Mouse (Mus musculus): ENCODE measurements around the gene Prnp. TPM values are rescaled to one million over a fixed set of nuclear protein-coding genes. Genes with fewer than 3 reads are reported as not detected.

Prnp gene
- polyA plus RNA-seq (2017; shearing (Covaris generic)), result 2.3 TPM

DNA sequence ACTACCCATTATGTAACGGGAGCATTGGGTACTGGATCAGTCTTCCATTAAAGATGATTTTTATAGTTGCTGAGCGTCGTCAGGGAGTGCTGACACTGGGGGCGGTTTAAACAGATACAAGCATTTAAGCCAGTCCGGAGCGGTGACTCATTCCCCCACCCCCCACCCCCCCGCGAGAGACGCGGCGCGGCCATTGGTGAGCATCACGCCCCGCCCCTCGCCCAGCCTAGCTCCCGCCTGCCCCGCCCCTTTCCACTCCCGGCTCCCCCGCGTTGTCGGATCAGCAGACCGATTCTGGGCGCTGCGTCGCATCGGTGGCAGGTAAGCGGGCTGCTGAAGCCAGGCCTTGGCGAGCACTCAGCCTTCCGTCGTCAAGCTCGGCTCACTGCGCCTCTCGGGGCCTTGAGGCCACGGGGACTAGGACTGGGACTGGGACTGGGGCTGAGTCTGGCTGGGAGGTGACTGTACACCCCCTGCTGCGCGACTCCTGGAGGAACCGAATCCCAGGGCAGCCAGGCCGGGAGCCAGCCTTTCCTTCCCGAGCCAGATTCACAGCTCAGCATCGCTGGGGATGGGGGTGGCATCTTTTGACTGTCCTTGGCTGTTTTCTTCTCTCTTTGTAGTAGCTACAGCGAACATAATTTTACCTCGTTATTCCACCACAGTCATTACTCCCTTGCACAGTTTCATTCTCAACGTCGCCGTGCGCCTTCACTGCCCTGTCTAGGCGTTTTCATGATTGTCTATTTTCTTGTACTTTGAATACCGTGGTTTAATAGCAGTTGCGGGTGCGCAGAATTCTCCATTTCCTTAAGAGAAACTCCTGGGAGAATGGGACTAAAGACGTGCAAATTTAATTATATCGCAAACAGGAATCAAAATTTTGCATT is at the start of gene Prnp, which contains the start of gene Prn:
TSS of gene Prnp (plus strand) at position 246 of the 890 bp plus-strand sequence.
TSS of gene Prn (plus strand) at position 275 of the 890 bp plus-strand sequence.

DNA sequence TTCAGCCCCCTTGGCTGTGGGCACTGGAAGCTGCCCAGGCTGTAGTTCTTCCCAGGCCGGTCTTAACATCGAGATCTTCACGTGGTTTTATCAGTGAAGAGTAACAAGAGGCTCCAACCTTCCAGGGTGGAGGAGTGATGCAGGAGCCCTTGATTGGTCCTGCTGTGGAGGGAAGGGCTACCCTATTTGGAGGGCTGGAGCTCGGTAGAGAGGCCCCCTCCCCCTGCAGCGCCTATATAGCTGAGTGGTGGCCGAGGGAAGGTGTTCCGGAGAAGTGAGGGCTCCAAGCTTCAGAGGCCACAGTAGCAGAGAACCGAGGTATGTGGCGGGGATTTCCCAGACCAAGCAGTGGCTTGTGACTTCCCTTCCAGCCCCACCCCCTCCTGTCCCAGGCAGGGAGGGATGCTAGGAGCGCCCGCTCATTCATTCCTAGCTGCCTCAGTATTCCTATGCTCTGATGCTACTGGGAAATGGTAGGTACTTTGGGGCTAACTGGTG is 40.9 kb downstream of the Prnp start, which contains the start of gene Prnd:
TSS of gene Prnd (plus strand) at position 264 of the 498 bp plus-strand sequence.

Other genes with a start within 250 kb of the Prnp start
- gene Erv3, start 50.2 kb upstream of the Prnp start, polyA plus RNA-seq (2017; shearing (Covaris generic)), result not detected
- not detected for gene Prn, start within 50 bp of the Prnp start, polyA plus RNA-seq (2017; shearing (Covaris generic))
- gene Prnd, start 40.9 kb downstream of the Prnp start, polyA plus RNA-seq (2017; shearing (Covaris generic)), result not detected
- gene Rassf2, start 120.3 kb downstream of the Prnp start, polyA plus RNA-seq (2017; shearing (Covaris generic)), result 88.1 TPM
- 35.4 TPM for gene Slc23a2, start 235.2 kb downstream of the Prnp start, polyA plus RNA-seq (2017; shearing (Covaris generic))

All from naive thymus-derived CD4-positive, alpha-beta T cell, adult 5 months (primary cell).